Mouse (Mus musculus): ENCODE measurements at regions not wholly inside any gene's neighbourhood (a gene's known extent, or its start where the extent isn't known, plus 50 kb on each side); places are given as distances from the start of the nearest gene placed in this dataset.

DNA sequence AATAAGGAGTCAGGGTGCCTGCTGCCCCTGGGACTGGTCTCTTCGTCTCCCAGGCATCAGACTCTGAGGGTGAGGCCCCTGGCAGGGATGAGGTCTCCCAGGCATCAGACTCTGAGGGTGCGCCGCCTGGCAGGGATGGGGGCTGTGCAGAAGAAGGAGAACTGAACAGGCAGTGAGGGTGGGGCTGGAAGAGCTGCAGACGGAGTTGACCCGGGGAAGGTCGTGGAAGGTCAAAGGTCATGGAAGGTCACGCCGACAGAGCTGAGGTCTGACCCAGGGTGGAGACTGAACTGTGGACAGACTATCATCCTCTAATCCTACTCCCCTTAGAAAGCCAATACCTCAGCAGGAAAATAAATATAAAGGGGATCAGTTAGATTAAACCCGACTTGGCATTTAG, 50.6 kb upstream of the Grik3 start:
- no peak overlapping the region for H3K27ac ChIP-seq (ENCODE audit: control insufficient read depth, insufficient read depth, low read depth, low read length)
- H3K36me3 ChIP-seq (ENCODE audit: control insufficient read depth, insufficient read depth, low read length): no peaks in the 10 kb centered on the region
- H3K4me3 ChIP-seq (ENCODE audit: control insufficient read depth, low read depth, low read length): no peak overlapping the region
- TF ChIP-seq CTCF (IDR thresholded peaks at IDR 0.05; ENCODE audit: control insufficient read depth, insufficient read depth, insufficient replicate concordance, low read depth, low read length): no peak
- no peak for TF ChIP-seq POLR2A (IDR thresholded peaks at IDR 0.05; ENCODE audit: control insufficient read depth, low read depth, low read length)
- H3K27me3 ChIP-seq (ENCODE audit: control insufficient read depth, insufficient read depth, low read length): no peaks in the 10 kb centered on the region
- no peaks in the 10 kb centered on the region for H3K4me1 ChIP-seq (ENCODE audit: control insufficient read depth, insufficient read depth, low read length)

- Histone ChIP-seq H3K36me3 (ENCODE audit: control insufficient read depth, insufficient read depth, low read length) (no peaks in the 10 kb centered on the region), H3K4me1 (ENCODE audit: control insufficient read depth, insufficient read depth, low read length) (no peaks in the 10 kb centered on the region), H3K27ac (ENCODE audit: control insufficient read depth, insufficient read depth, low read depth, low read length) (no peak overlapping the region), H3K27me3 (ENCODE audit: control insufficient read depth, insufficient read depth, low read length) (no peaks in the 10 kb centered on the region), H3K4me3 (ENCODE audit: control insufficient read depth, low read depth, low read length) (no peak overlapping the region)
- TF ChIP-seq POLR2A (IDR thresholded peaks at IDR 0.05; ENCODE audit: control insufficient read depth, low read depth, low read length) (no peak), CTCF (IDR thresholded peaks at IDR 0.05; ENCODE audit: control insufficient read depth, insufficient read depth, insufficient replicate concordance, low read depth, low read length) (no peak)
Measured at GRCm38 (mm10) chr4:125437161-125437822, 53.2 kb upstream of the Grik3 start.

DNA sequence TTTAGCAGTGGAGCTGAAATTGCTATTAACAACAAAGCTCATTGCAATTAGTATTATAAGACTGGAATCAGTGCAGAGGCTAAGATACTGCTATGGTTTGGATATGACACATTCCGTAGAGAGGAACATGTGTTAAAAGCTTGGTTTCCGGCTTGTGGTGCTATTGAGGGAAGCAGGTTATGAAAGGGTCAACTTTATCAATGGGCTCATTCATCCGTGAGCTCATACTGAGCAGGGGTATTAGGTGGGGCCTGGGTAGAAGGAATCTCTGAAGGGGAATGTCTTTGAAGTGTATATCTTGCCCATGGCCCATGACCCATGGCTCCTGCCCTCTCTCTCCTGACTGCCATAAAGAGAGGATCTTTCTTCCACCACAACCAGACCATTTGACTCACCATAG, 57.0 kb upstream of the Grik3 start:
- no peaks in the 10 kb centered on the region for H3K4me1 ChIP-seq (ENCODE audit: control insufficient read depth, insufficient read depth, low read length)
- no peaks in the 10 kb centered on the region for H3K27me3 ChIP-seq (ENCODE audit: control insufficient read depth, insufficient read depth, low read length)
- TF ChIP-seq POLR2A (IDR thresholded peaks at IDR 0.05; ENCODE audit: control insufficient read depth, low read depth, low read length): no peak
- TF ChIP-seq CTCF (IDR thresholded peaks at IDR 0.05; ENCODE audit: control insufficient read depth, insufficient read depth, insufficient replicate concordance, low read depth, low read length): no peak
- H3K4me3 ChIP-seq (ENCODE audit: control insufficient read depth, low read depth, low read length): no peak overlapping the region
- no peak overlapping the region for H3K27ac ChIP-seq (ENCODE audit: control insufficient read depth, insufficient read depth, low read depth, low read length)
- H3K36me3 ChIP-seq (ENCODE audit: control insufficient read depth, insufficient read depth, low read length): no peaks in the 10 kb centered on the region

GRCm38 (mm10) chr4:125431648-125432047, 58.9 kb upstream of the Grik3 start:
- no peaks in the 10 kb centered on the region for H3K4me1 ChIP-seq (ENCODE audit: control insufficient read depth, insufficient read depth, low read length)
- no peaks in the 10 kb centered on the region for H3K36me3 ChIP-seq (ENCODE audit: control insufficient read depth, insufficient read depth, low read length)
- H3K27ac ChIP-seq (ENCODE audit: control insufficient read depth, insufficient read depth, low read depth, low read length): no peak overlapping the region
- H3K4me3 ChIP-seq (ENCODE audit: control insufficient read depth, low read depth, low read length): no peak overlapping the region
- H3K27me3 ChIP-seq (ENCODE audit: control insufficient read depth, insufficient read depth, low read length): no peaks in the 10 kb centered on the region
- TF ChIP-seq CTCF (IDR thresholded peaks at IDR 0.05; ENCODE audit: control insufficient read depth, insufficient read depth, insufficient replicate concordance, low read depth, low read length): no peak
- TF ChIP-seq POLR2A (IDR thresholded peaks at IDR 0.05; ENCODE audit: control insufficient read depth, low read depth, low read length): no peak

DNA sequence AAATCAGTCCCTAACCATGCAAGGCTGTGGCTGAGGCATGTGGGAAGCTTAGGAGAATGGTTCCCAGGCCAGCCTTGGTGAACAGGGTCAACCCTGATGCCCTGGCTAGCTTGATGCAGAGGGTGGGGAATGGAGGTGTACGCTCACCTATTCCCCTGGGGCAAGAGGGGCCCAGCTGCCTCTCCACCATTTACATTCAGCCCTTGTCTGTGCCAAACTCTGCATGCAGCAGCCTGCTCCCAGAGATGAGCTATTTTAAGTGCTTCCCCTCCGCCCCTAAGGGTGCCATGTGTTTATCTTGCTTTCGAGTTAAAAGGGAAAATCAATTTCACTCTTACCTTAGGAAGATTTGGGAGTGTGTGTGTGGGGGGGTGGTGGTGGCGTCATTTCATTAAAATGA, 59.7 kb upstream of the Grik3 start:
- H3K4me3 ChIP-seq (ENCODE audit: control insufficient read depth, low read depth, low read length): no peak overlapping the region
- no peaks in the 10 kb centered on the region for H3K27me3 ChIP-seq (ENCODE audit: control insufficient read depth, insufficient read depth, low read length)
- H3K36me3 ChIP-seq (ENCODE audit: control insufficient read depth, insufficient read depth, low read length): no peaks in the 10 kb centered on the region
- no peak overlapping the region for H3K27ac ChIP-seq (ENCODE audit: control insufficient read depth, insufficient read depth, low read depth, low read length)
- no peaks in the 10 kb centered on the region for H3K4me1 ChIP-seq (ENCODE audit: control insufficient read depth, insufficient read depth, low read length)
- no peak for TF ChIP-seq POLR2A (IDR thresholded peaks at IDR 0.05; ENCODE audit: control insufficient read depth, low read depth, low read length)
- TF ChIP-seq CTCF (IDR thresholded peaks at IDR 0.05; ENCODE audit: control insufficient read depth, insufficient read depth, insufficient replicate concordance, low read depth, low read length): no peak

DNA sequence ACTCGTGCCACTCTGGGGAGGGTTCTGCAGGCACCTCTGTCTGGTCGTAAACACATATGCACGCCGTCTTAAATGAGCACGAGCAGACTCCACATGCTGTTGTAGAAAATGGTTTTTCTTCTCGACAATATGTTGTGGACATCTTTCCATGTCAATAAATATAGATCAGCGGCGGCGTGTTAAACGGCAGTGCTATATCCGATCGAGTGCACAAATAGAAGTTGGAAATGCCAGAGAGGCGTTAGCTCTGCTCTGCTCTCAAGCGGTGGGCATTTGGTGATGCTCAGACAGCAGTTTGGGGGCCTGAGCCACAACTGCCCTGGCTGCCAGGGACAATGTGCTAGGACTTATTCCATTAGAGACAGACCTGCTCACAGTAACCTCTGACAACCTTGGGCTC, 61.8 kb upstream of the Grik3 start:
- Histone ChIP-seq H3K4me3 (ENCODE audit: control insufficient read depth, low read depth, low read length) (no peak overlapping the region), H3K36me3 (ENCODE audit: control insufficient read depth, insufficient read depth, low read length) (no peaks in the 10 kb centered on the region), H3K27ac (ENCODE audit: control insufficient read depth, insufficient read depth, low read depth, low read length) (no peak overlapping the region), H3K4me1 (ENCODE audit: control insufficient read depth, insufficient read depth, low read length) (no peaks in the 10 kb centered on the region), H3K27me3 (ENCODE audit: control insufficient read depth, insufficient read depth, low read length) (no peaks in the 10 kb centered on the region)
- no peak for TF ChIP-seq CTCF (IDR thresholded peaks at IDR 0.05; ENCODE audit: control insufficient read depth, insufficient read depth, insufficient replicate concordance, low read depth, low read length)
- TF ChIP-seq POLR2A (IDR thresholded peaks at IDR 0.05; ENCODE audit: control insufficient read depth, low read depth, low read length): no peak

DNA sequence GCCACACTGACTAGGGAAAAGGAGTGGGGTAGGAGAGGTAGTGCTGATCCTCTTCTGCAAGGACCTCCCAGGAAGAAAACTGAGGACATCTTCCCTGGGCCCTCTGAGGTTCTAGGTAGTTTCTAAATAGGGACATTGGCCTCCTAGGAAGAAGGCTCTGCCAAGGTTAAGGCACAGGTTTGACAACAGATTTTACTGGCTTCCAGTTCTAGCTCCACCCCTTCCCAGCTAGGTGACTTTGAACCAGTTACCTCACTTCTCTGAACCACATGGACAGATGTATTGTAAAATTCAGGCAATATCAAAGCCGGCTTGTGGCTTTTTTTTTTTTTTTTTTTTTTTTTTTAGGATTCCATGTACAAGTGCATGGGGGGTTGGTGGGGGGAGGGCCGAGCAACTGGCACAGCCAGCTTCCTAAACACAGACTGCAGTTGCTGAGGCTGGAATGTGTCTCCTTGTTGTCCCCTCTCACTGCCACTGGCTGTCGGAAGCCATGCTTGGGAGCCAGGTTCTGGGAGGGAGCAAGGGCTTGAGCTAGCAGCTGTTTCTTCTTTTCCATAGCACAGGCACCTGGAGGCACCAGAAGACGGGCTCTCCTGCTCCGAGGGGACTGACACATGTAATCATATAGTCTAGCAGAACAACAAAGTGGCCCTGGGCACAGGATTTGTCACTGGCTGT, 69.8 kb upstream of the Grik3 start:
- H3K4me3 ChIP-seq (ENCODE audit: control insufficient read depth, low read depth, low read length): no peak overlapping the region
- no peak for TF ChIP-seq CTCF (IDR thresholded peaks at IDR 0.05; ENCODE audit: control insufficient read depth, insufficient read depth, insufficient replicate concordance, low read depth, low read length)
- no peak for TF ChIP-seq POLR2A (IDR thresholded peaks at IDR 0.05; ENCODE audit: control insufficient read depth, low read depth, low read length)
- no peaks in the 10 kb centered on the region for H3K4me1 ChIP-seq (ENCODE audit: control insufficient read depth, insufficient read depth, low read length)
- H3K27me3 ChIP-seq (ENCODE audit: control insufficient read depth, insufficient read depth, low read length): no peaks in the 10 kb centered on the region
- H3K27ac ChIP-seq (ENCODE audit: control insufficient read depth, insufficient read depth, low read depth, low read length): no peak overlapping the region
- H3K36me3 ChIP-seq (ENCODE audit: control insufficient read depth, insufficient read depth, low read length): no peaks in the 10 kb centered on the region

Data from testis, adult 2 months (tissue).